Mouse (Mus musculus) embryonic facial prominence, embryonic 12.5 days (tissue): ENCODE results near the gene Lelp1. TPM values are rescaled to one million over a fixed set of nuclear protein-coding genes. Genes with fewer than 3 reads are reported as not detected.

ENCODE experiments used
- polyA plus RNA-seq: library from polyadenylated mRNA; unstranded; fragments of >200 nt; fragmentation: Nextera tagmentation; extraction: Ambion mirVana; gene quantifications from 2 replicates; pipeline ENCODE4 v1.2.1, GENCODE M21; 2016

Gene Lelp1
- polyA plus RNA-seq, 1 experiment from 2014 or later, result not detected

Other genes with a start within 250 kb of the Lelp1 start
- gene Pglyrp3, start 128.2 kb downstream of the Lelp1 start, polyA plus RNA-seq, result not detected in 2 replicates
- 1.4 and 1.8 TPM in 2 replicates for gene Lor, start 59.6 kb downstream of the Lelp1 start, polyA plus RNA-seq
- gene Prr9, start 18.8 kb downstream of the Lelp1 start, polyA plus RNA-seq, result not detected in 2 replicates
- gene Sprr2a1, start 73.1 kb upstream of the Lelp1 start, polyA plus RNA-seq, result not detected in 2 replicates
- gene Sprr2a2, start 73.2 kb upstream of the Lelp1 start, polyA plus RNA-seq, result not detected in 2 replicates
- gene Sprr2a3, start 142.7 kb upstream of the Lelp1 start, polyA plus RNA-seq, result not detected in 2 replicates
- gene Sprr2b, start 173.9 kb upstream of the Lelp1 start, polyA plus RNA-seq, result 0.61 TPM in 1 of 2 replicates, not detected in the other
- gene Sprr2d, start 196.4 kb upstream of the Lelp1 start, polyA plus RNA-seq, result not detected in 2 replicates
- not detected in 2 replicates for gene Sprr2e, start 209.4 kb upstream of the Lelp1 start, polyA plus RNA-seq
- gene Sprr2f, start 222.4 kb upstream of the Lelp1 start, polyA plus RNA-seq, result not detected in 2 replicates
- not detected in 2 replicates for gene Sprr2h, start 242.9 kb upstream of the Lelp1 start, polyA plus RNA-seq